Comparison of ENCODE assay signal across 20 mouse cellular contexts in the genomic region with DNA sequence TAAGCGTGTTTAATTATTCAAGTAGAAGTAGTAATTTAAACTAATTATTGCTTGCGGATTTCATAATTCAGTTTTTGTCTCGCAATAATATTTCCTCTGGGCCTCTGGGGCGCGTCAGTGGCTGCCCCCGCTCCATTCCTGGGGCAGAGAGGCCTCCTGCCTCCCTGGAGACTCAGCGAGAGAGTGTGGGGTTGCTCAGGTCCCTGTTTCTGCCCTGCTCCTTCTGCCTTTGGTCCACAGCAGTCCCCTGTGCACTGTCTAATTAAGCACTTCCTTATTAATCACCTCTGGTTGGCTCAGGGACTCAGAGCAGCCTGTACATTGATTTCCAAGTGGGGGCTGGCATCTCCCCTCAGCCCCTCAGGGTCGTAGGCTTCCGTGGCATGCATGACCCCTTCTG. TPM values are rescaled to one million over a fixed set of nuclear protein-coding genes. Genes with fewer than 3 reads are reported as not detected.
DNase-seq lines count a peak whose midpoint lies in the region; ATAC-seq and TF ChIP-seq lines count a peak whose summit lies in the region.
"Had no signal": no experiment of that assay in that cellular context is flagged by ENCODE, and none has a peak within 500 bp of the region (broad histone marks: within the 10 kb centered on the region; RNA-seq: fewer than 3 reads in every experiment).

No protein-coding gene starts in this region.

- H3K27ac ChIP-seq in hindbrain, embryonic 10.5 days, result peak overlapping the region; percentile 57
- no peak overlapping the region for H3K27ac ChIP-seq in hindbrain, embryonic 16.5 days (ENCODE audit: low read depth, low read length)
- no peak overlapping the region for H3K27ac ChIP-seq in embryonic facial prominence, embryonic 14.5 days (replicated peaks; ENCODE audit: low read depth, low read length)
- H3K27ac ChIP-seq in hindbrain, embryonic 15.5 days (replicated peaks), result no peak overlapping the region
- H3K27ac ChIP-seq in neural tube, embryonic 13.5 days (replicated peaks), result peak overlapping the region; percentile 34
- H3K27ac ChIP-seq in kidney, adult 2 months (ENCODE audit: insufficient read depth, low read depth, low read length), result no peak overlapping the region
- H3K27ac ChIP-seq: heart, embryonic 13.5 days had no signal

- no peak overlapping the region for H3K4me2 ChIP-seq in hindbrain, embryonic 16.5 days (ENCODE audit: low read length)
- peak overlapping the region; percentile 10; the same call in 1 of the 2 replicates for H3K4me2 ChIP-seq in embryonic facial prominence, embryonic 14.5 days (ENCODE audit: low read depth, low read length)
- H3K4me2 ChIP-seq in hindbrain, embryonic 15.5 days, result no peak overlapping the region
- no peak overlapping the region for H3K4me2 ChIP-seq in neural tube, embryonic 13.5 days
- H3K4me2 ChIP-seq: heart, embryonic 13.5 days had no signal

- no peak overlapping the region for H3K4me3 ChIP-seq in hindbrain, embryonic 10.5 days
- H3K4me3 ChIP-seq in hindbrain, embryonic 16.5 days (ENCODE audit: low read length), result no peak overlapping the region
- H3K4me3 ChIP-seq in embryonic facial prominence, embryonic 14.5 days (ENCODE audit: low read depth, low read length), result no peak overlapping the region
- H3K4me3 ChIP-seq in hindbrain, embryonic 15.5 days, result no peak overlapping the region
- no peak overlapping the region for H3K4me3 ChIP-seq in neural tube, embryonic 13.5 days
- no peak overlapping the region for H3K4me3 ChIP-seq in kidney, adult 2 months (ENCODE audit: insufficient read depth, low read depth, low read length)
- H3K4me3 ChIP-seq: heart, embryonic 13.5 days had no signal

- no peak for TF ChIP-seq POLR2A in kidney, adult 2 months (IDR thresholded peaks at IDR 0.05; ENCODE audit: low read depth, low read length)

- no peak for ATAC-seq in hindbrain, embryonic 16.5 days
- no peak for ATAC-seq in embryonic facial prominence, embryonic 14.5 days (ENCODE audit: low read depth)
- ATAC-seq in hindbrain, embryonic 15.5 days (ENCODE audit: low FRiP score, low read depth), result peak; percentile 24; the same call in 1 of the 2 replicates
- ATAC-seq in neural tube, embryonic 13.5 days (ENCODE audit: low read depth), result no peak
- ATAC-seq: intestine, postnatal 0 days had no signal

- DNase-seq in hindbrain, embryonic 10.5 days (ENCODE audit: low spot score), result no peak
- DNase-seq in embryonic facial prominence, embryonic 14.5 days (ENCODE audit: low spot score), result no peak
- no peak for DNase-seq in T-cell, adult 2 months (ENCODE audit: low spot score)
- no peak for DNase-seq in adrenal gland, postnatal 4 days (ENCODE audit: low spot score in 2 of 2)
- no peak for DNase-seq in kidney, adult 2 months
- DNase-seq: adrenal gland, postnatal 10 days; cerebellum, adult 9-10 months; heart, adult 11 months; heart, postnatal 36 days; kidney, postnatal 10 days; liver; lung, adult 18-20 months; spleen, adult 18-20 months; thymus, adult 2 months had no signal

- H3K9me3 ChIP-seq in hindbrain, embryonic 10.5 days, result no peaks in the 10 kb centered on the region
- H3K9me3 ChIP-seq in hindbrain, embryonic 16.5 days (ENCODE audit: control insufficient read depth, low read length), result no peaks in the 10 kb centered on the region
- H3K9me3 ChIP-seq in embryonic facial prominence, embryonic 14.5 days (ENCODE audit: control insufficient read depth, low read length), result no peaks in the 10 kb centered on the region
- H3K9me3 ChIP-seq in hindbrain, embryonic 15.5 days, result no peaks in the 10 kb centered on the region
- H3K9me3 ChIP-seq in neural tube, embryonic 13.5 days, result no peaks in the 10 kb centered on the region
- H3K9me3 ChIP-seq: heart, embryonic 13.5 days had no signal

- no peak overlapping the region for H3K9ac ChIP-seq in hindbrain, embryonic 16.5 days (ENCODE audit: low read depth, low read length)
- H3K9ac ChIP-seq in embryonic facial prominence, embryonic 14.5 days (ENCODE audit: low read depth, low read length), result no peak overlapping the region
- no peak overlapping the region for H3K9ac ChIP-seq in hindbrain, embryonic 15.5 days
- no peak overlapping the region for H3K9ac ChIP-seq in neural tube, embryonic 13.5 days
- H3K9ac ChIP-seq: heart, embryonic 13.5 days had no signal

- no peak for TF ChIP-seq CTCF in kidney, adult 2 months (conservative IDR thresholded peaks at IDR 0.05; ENCODE audit: insufficient read depth, insufficient read length, low read depth, low read length)

- 55% methylated on average over 9 of the region's 9 CpGs for WGBS in hindbrain, embryonic 10.5 days
- WGBS in hindbrain, embryonic 16.5 days, result 35% methylated on average over 9 of the region's 9 CpGs
- 39% methylated on average over 9 of the region's 9 CpGs for WGBS in embryonic facial prominence, embryonic 14.5 days
- 26% methylated on average over 9 of the region's 9 CpGs for WGBS in hindbrain, embryonic 15.5 days
- 38% methylated on average over 9 of the region's 9 CpGs for WGBS in neural tube, embryonic 13.5 days
- WGBS in kidney, adult 2 months, result 73% methylated on average over 9 of the region's 9 CpGs

- peaks cover 67% of the 10 kb centered on the region for H3K4me1 ChIP-seq in hindbrain, embryonic 10.5 days (replicated peaks)
- peaks cover 48% of the 10 kb centered on the region for H3K4me1 ChIP-seq in hindbrain, embryonic 16.5 days (ENCODE audit: control insufficient read depth, insufficient read depth, low read depth, low read length)
- peaks cover 33% of the 10 kb centered on the region for H3K4me1 ChIP-seq in embryonic facial prominence, embryonic 14.5 days (ENCODE audit: control insufficient read depth, insufficient read depth, low read length)
- peaks cover 64% of the 10 kb centered on the region for H3K4me1 ChIP-seq in hindbrain, embryonic 15.5 days (replicated peaks)
- peaks cover 70% of the 10 kb centered on the region for H3K4me1 ChIP-seq in neural tube, embryonic 13.5 days (replicated peaks)
- H3K4me1 ChIP-seq in kidney, adult 2 months (ENCODE audit: control insufficient read depth, insufficient read depth, low read length), result peaks cover 8% of the 10 kb centered on the region; the same call in 1 of the 2 replicates
- H3K4me1 ChIP-seq: heart, embryonic 13.5 days had no signal

- 0 out of 2 replicates have a peak, but pooled peaks cover 3% of the 10 kb centered on the region for H3K27me3 ChIP-seq in hindbrain, embryonic 10.5 days (ENCODE audit: insufficient read depth, poor library complexity, severe bottlenecking)
- no peaks in the 10 kb centered on the region for H3K27me3 ChIP-seq in hindbrain, embryonic 16.5 days (replicated peaks; ENCODE audit: control insufficient read depth, insufficient read depth, low read length)
- H3K27me3 ChIP-seq in embryonic facial prominence, embryonic 14.5 days (replicated peaks; ENCODE audit: control insufficient read depth, insufficient read depth, low read length), result no peaks in the 10 kb centered on the region
- H3K27me3 ChIP-seq in hindbrain, embryonic 15.5 days, result no peaks in the 10 kb centered on the region
- H3K27me3 ChIP-seq in neural tube, embryonic 13.5 days, result no peaks in the 10 kb centered on the region
- H3K27me3 ChIP-seq in kidney, adult 2 months (replicated peaks; ENCODE audit: control insufficient read depth, insufficient read depth, low read length), result no peaks in the 10 kb centered on the region
- H3K27me3 ChIP-seq: CH12.LX; heart, embryonic 13.5 days had no signal

- H3K36me3 ChIP-seq in hindbrain, embryonic 10.5 days, result no peaks in the 10 kb centered on the region
- H3K36me3 ChIP-seq in hindbrain, embryonic 16.5 days (ENCODE audit: control insufficient read depth, insufficient read depth, low read length), result no peaks in the 10 kb centered on the region
- no peaks in the 10 kb centered on the region for H3K36me3 ChIP-seq in embryonic facial prominence, embryonic 14.5 days (ENCODE audit: control insufficient read depth, insufficient read depth, low read length)
- no peaks in the 10 kb centered on the region for H3K36me3 ChIP-seq in hindbrain, embryonic 15.5 days
- H3K36me3 ChIP-seq in neural tube, embryonic 13.5 days, result no peaks in the 10 kb centered on the region
- H3K36me3 ChIP-seq in kidney, adult 2 months (ENCODE audit: control insufficient read depth, insufficient read depth, low read length), result no peaks in the 10 kb centered on the region
- H3K36me3 ChIP-seq: heart, embryonic 13.5 days had no signal

RNA-seq across cellular contexts. Expression of a gene that starts 23.5 kb away (rescaled TPM):
- 142 and 143 TPM in 2 replicates for polyA plus RNA-seq in hindbrain, embryonic 10.5 days (2016; fragmentation: Nextera tagmentation; extraction: Ambion mirVana)
- 108 and 115 TPM in 2 replicates for polyA plus RNA-seq in hindbrain, embryonic 16.5 days (2015; fragmentation: Nextera tagmentation; extraction: Ambion mirVana)
- polyA plus RNA-seq in embryonic facial prominence, embryonic 14.5 days (2014; fragmentation: Nextera tagmentation; extraction: Ambion mirVana), result 63.6 and 73.1 TPM in 2 replicates
- 101 and 105 TPM in 2 replicates for polyA plus RNA-seq in hindbrain, embryonic 15.5 days (2015; fragmentation: Nextera tagmentation; extraction: Ambion mirVana)
- polyA plus RNA-seq in neural tube, embryonic 13.5 days (2015; fragmentation: Nextera tagmentation; extraction: Ambion mirVana), result 108 and 109 TPM in 2 replicates
- total RNA-seq in adrenal gland, postnatal 4 days (2021), result 10 to 100 TPM; 54.9 to 59.9 TPM
- polyA plus RNA-seq in kidney, adult 2 months (2012; rRNA removed), result 54.4 and 57.2 TPM in 2 replicates

RNA-seq across cellular contexts. Expression of a gene that starts 24.1 kb away (rescaled TPM):
- 9.0 and 10.4 TPM in 2 replicates for polyA plus RNA-seq in hindbrain, embryonic 10.5 days (2016; fragmentation: Nextera tagmentation; extraction: Ambion mirVana)
- polyA plus RNA-seq in hindbrain, embryonic 16.5 days (2015; fragmentation: Nextera tagmentation; extraction: Ambion mirVana), result 5.0 and 6.0 TPM in 2 replicates
- 2.6 and 3.8 TPM in 2 replicates for polyA plus RNA-seq in embryonic facial prominence, embryonic 14.5 days (2014; fragmentation: Nextera tagmentation; extraction: Ambion mirVana)
- 4.6 and 6.0 TPM in 2 replicates for polyA plus RNA-seq in hindbrain, embryonic 15.5 days (2015; fragmentation: Nextera tagmentation; extraction: Ambion mirVana)
- polyA plus RNA-seq in neural tube, embryonic 13.5 days (2015; fragmentation: Nextera tagmentation; extraction: Ambion mirVana), result 6.5 and 7.4 TPM in 2 replicates
- total RNA-seq in adrenal gland, postnatal 4 days (2021), result 1 to 10 TPM; 3.4 to 7.5 TPM
- polyA plus RNA-seq in kidney, adult 2 months (2012; rRNA removed), result 19.5 and 21.3 TPM in 2 replicates

Comparison
In these comparisons a context has a peak if more than half of its experiments do, and no peak if none do; other contexts are left out.
1. H3K27ac ChIP-seq: peak in hindbrain, embryonic 10.5 days (single experiment) and neural tube, embryonic 13.5 days (single experiment); none in hindbrain, embryonic 16.5 days (single experiment), embryonic facial prominence, embryonic 14.5 days (single experiment), hindbrain, embryonic 15.5 days (single experiment) and kidney, adult 2 months (single experiment).